Mouse (Mus musculus) kidney, adult 8-10 months (tissue): ENCODE measurements around the gene Ush2a.

Source experiments
- DNase-seq, 2 experiments: peaks; one replicate each; pipeline ENCODE4 v3.0.0; 2022

Gene Ush2a

DNA sequence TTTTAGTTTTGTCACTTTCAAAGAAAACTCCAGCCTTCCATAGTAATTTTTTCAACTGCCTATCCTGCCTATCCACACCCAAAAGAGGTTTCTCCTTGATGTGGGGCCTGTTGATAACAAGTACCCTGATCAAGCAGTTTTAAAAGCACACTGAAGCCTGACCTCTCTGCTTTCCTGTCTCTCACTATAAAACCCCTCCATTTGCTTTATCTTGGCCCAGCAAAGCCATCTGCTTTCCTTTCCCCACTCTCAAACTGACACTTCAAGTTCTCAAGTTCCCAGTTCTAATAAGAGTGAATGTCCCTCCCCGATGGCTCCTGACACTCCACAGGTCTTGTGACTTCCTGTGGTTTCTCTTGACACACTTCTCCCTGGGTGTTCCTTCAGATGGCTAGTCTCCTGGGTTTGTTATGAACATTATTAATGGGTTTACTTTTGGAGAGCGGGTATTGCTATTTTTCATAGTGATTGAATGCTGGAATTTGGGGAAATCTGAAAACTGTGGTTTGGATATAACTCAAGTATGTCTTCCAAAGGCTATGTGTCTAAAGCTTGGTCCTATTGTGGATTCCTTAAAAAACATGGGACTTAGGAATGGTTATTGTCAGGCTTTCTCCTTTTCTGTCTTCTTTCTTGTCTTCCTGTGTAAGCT is 126.1 kb downstream of the Ush2a start:
- DNase-seq: no peak

DNA sequence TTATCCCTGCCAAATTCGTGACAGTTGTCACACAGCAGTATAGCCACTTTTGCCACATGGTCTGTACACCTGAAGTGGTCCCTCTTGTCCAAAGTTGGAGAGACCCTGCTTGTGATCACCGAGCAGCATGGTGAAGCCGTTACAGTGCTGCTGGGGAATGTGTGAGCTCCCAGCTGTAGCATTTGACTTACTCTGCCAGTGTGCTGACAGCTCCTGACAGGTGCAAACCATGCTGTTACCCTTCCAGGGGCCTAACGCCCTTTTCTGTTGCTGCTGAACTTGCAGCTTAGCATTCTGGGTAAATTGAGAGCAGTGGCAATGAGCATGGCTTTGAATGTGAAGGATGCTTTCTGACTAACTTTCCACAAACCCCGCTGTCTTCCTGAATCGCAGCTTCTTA is 128.3 kb downstream of the Ush2a start:
- no peak for DNase-seq

GRCm38 (mm10) chr1:188407176-188407575 is 145.4 kb downstream of the Ush2a start:
- DNase-seq: no peak

GRCm38 (mm10) chr1:188407613-188408386 is 146.0 kb downstream of the Ush2a start:
- no peak for DNase-seq

DNA sequence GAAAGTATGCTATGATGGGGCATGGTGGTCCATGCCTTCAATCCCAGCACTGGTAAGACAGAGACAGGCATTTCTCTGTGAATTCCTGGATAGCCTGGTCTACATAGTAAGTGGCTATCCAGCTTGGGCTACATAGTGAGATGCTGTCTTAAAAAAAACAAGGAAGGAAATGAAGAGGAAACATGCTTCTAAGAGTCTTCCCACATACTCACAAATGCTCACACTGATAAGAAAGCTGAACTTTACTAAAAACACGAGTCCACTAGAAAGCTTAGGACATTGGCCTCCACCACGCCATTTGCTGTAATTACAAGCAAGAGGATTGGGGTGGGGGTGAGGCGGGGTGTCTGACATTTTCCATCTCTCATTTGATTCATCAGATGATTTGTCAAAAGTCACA is 148.7 kb downstream of the Ush2a start:
- no peak for DNase-seq

DNA sequence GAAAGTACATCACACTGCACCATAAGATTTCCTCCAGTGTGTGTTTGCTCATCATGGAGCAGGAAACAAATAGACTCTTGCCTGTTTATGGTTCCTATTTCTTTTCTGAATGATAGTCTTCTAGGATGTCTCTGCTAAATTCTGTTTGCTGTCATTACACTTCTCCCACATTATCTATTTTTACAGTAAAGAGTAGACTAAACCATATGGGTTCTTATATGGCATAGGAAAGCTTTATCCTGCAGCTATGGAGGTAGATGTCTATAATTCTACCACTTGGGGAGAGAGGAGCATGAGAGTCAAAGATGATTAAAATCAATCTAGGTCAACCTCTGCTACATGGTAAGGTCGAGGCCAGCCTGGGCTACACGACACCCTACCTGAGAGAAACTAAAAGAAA is 158.7 kb downstream of the Ush2a start:
- DNase-seq: no peak

- no peak for DNase-seq
These were observed 166.3 kb downstream of the Ush2a start for GRCm38 (mm10) chr1:188428172-188428571.

GRCm38 (mm10) chr1:188430689-188431088 is 168.9 kb downstream of the Ush2a start:
- no peak for DNase-seq

DNA sequence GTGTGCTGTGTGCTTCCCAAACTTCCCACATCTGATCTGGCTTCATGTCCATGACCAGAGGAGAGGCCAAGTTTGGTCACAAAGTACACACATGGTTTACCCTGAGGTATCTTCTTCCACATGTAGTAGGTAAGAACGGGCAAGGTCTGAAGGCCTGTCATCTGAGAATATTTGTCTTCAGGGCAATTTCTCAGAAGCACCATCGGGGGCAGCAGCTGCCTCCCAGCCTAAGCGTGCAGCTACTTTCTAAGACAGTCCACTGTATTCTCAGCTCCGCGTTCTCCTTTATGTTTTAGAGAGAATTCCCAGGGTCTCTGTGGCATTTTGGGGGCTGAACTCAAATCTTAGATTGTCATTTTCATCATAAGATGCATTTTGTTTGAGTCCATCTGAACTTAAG is 186.1 kb downstream of the Ush2a start:
- no peak for DNase-seq

GRCm38 (mm10) chr1:188456466-188457175 is 194.8 kb downstream of the Ush2a start:
- no peak for DNase-seq

DNA sequence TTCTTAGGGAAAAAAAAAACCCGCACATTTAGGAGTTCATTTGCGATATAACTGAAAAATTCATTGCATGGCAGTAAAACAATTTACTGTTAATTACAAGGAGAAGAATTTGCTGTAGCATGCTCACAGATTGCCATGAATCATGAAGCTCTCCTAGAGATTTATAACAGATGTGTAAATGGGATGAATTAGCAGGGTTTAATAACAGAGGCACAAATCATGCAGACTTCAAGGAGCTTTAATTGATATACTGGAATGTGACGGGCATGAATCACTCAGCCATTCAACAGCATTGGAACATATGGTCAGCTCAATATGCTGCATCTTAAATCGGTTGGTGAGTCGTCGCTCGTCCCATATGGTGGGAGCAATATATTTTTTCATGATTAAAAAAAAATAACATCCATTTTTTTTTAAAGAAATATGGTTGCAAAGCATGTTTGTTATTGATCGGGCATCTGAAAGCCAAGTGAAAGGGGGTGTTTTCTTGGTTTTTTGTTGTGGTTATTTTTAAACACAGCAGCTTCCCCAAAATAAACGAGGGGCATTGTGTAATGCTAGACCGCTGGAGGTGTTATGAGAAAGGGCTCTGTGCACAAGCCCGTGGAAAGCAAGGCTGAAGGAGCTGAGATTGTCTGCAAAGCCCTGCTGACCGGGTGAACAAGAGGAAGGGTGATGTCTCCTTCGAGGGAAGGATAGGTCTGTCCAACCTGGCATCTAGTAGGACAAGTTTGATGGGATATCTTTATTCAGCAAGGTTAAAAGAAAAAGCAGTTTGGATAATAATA is 195.6 kb downstream of the Ush2a start:
- DNase-seq: no peak

DNA sequence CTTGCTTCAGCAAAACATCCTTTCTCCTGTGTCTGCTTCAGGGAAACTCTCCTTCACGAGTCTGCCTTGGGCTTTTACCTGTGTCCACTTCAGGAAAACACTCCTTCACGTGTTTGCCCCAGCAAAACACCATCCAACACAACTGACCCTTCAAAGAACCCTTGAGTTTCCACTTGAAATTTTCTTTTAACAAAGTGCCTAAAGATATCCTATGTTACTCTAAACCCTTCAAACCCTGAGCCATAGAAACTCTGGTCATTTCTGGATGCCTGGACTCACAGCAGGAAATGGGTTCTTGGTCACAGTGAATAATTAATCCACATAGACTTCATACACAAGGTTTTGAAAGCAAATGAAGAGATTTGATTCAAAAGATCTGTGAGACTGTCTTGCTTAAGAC is 199.4 kb downstream of the Ush2a start:
- no peak for DNase-seq

GRCm38 (mm10) chr1:188464653-188465052 is 202.8 kb downstream of the Ush2a start:
- no peak for DNase-seq

DNA sequence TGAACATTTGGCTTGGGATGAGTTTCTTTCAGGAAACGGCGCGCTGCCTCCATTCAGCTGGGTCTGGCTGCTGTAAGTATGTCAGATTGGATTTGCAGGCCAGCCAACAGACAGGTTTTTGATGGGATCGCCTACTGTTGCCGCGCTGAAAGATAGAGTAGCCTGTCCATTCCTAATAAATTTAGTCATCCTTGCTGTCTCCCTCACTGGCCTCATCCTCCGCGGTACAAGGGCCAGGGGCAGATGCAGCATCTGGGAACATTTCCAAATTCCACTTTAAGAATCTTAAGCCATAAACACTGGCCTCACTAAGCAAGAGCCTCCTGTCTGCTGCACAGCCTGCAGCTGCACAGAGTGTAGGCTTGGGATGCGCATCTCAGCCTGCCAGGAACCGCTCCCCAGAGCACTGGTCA is 206.6 kb downstream of the Ush2a start:
- DNase-seq: no peak

DNA sequence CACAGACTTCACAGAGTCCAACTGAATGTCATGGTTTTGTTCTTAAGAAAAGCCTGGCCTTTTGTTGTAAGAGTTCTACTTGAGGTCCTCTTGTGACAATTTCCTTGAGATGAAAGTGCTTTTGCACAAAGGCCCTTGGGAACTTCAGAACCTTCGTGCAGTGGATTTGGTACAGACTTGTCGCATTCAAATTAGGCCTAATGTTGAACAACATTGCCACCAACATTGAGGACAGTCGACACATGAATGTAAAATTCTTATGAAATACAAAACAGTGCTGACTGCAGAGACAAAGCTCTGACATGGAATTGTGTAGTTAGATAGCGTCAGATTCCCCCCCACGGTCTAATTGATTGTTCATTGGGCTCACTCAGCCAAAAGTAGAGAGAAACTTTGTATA is 243.1 kb downstream of the Ush2a start:
- no peak for DNase-seq

DNA sequence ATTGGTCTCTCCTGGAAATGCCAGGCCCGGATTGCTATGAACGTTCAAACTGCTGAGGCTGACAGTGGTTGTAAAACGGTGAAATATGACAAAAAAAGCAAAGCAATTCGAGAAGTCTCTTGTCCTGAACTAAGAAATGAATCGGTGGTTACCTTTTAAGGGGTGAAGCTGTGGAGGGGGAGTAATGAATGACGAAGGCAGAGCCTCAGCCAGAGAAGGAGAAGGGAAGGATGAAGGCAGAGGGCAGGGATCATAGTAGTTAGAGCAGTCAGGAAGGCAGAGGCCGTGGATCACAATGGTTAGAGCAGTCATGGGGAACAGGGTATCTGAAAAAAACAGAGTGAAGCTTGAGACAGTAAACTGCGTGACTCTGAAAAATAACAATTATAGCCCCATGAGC is 257.0 kb downstream of the Ush2a start:
- DNase-seq: no peak

- DNase-seq: no peak
These were observed 265.6 kb downstream of the Ush2a start for GRCm38 (mm10) chr1:188527451-188527850.

- DNase-seq: no peak
These were observed 267.8 kb downstream of the Ush2a start for GRCm38 (mm10) chr1:188529606-188530131.

GRCm38 (mm10) chr1:188537021-188537420 is 275.2 kb downstream of the Ush2a start:
- no peak for DNase-seq

DNA sequence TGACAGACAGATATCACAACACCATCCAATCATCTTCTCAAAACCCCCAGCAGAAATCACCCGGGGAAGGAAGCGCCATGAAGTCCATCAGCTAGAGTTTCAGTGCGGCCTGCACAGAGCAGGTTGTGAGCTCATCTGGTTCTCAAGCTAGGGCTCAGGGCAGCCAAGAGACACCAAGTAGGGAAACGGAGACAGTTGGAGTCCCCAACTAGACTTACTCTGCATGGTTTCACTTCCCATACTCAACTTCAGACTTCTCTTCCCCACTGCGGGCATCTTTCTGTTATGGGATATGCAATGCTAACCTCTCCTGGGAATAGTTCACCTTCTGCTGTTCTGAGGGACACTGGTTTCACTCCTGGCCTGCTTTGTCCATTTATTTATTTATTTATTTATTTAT is 277.8 kb downstream of the Ush2a start:
- no peak for DNase-seq

- no peak for DNase-seq
These were observed 279.7 kb downstream of the Ush2a start for GRCm38 (mm10) chr1:188541492-188541891.

DNA sequence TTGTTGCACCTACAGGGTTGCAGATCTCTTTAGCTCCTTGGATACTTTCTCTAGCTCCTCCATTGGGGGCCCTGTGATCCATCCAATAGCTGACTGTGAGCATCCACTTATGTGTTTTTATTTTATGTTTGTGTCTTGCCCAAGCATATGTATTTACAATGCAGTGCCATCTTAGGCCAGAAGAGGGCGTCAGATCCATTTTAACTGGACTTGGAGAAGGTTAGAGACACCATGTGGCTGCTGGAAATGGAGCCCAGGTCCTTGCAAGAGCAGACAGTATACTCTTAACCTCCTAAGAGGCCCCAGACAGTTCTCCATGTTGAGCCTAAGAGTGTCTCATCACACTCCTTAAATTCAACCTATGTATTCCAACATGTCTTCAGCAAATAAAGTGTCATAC is 281.5 kb downstream of the Ush2a start:
- no peak for DNase-seq

GRCm38 (mm10) chr1:188549686-188550085 is 287.9 kb downstream of the Ush2a start:
- no peak for DNase-seq
